Mouse (Mus musculus) cortical plate, adult 2 months (tissue): Measurements from ENCODE around the gene Hoxb2.

Source experiments
- CTCF ChIP-seq: fragments of 200-500 bp; IDR thresholded peaks from 2 replicates; pipeline ENCODE4 v1.5.1; 2011; ENCODE audit warnings: mild to moderate bottlenecking, control low read depth, low read length; ENCODE audit not compliant: insufficient read depth; ENCODE audit errors: extremely low read depth
- POLR2A ChIP-seq: fragments of 200-500 bp; IDR thresholded peaks from 2 replicates; pipeline ENCODE4 v1.6.1; 2011; ENCODE audit warnings: mild to moderate bottlenecking, low read length, control low read depth; ENCODE audit not compliant: insufficient read depth; ENCODE audit errors: extremely low read depth

GRCm38 (mm10) chr11:96319910-96320309 lies 30.4 kb upstream of the Hoxb2 start:
- TF ChIP-seq CTCF (no peak), POLR2A (no peak)
